Mouse (Mus musculus): ENCODE data around the gene Tmcc3. TPM values are rescaled to one million over a fixed set of nuclear protein-coding genes. Genes with fewer than 3 reads are reported as not detected.

The Tmcc3 gene
- polyA plus RNA-seq, 1 experiment from 2014 or later, result 14.3 TPM

DNA sequence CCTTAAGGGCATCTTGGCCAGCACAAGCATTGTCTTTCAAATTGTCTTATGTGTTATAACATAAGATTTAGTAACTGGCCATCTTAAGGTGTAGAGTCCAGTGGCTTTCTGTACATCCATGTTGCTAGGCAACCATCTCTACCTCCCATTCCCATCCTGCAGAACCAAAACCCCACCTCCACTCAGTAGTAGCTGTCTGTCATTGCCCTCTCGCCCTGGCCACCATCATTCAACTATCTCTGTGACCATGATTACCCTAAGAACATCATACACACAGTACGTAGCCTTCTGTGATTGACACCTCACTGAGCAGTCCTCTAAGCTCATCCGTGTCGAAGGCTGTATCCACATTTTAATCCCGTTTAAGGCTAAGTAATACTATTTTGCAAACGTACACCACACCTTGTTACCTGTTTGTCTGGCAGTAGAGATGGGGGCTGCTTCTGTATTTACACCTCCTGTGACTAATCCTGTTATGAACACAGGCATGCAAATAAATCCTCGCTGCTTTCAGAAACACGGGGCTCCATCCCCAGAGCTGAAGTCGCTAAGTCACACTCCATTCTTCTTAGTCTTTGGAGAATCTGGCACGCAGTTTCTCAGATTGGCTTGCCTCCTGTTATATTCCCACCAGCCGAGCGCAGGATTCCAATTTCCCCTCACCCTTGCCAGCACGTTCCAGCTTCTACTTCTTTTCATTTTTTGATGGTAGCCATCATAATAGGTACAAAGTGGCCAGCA, 299.6 kb downstream of the Tmcc3 start:
- Histone ChIP-seq H3K9me3 (ENCODE audit: low read length) (no peaks in the 10 kb centered on the region), H3K36me3 (ENCODE audit: insufficient read depth, low read length) (no peaks in the 10 kb centered on the region), H3K4me2 (replicated peaks; ENCODE audit: low read depth, low read length) (no peak overlapping the region), H3K9ac (replicated peaks; ENCODE audit: low read depth) (no peak overlapping the region), H3K27me3 (replicated peaks; ENCODE audit: insufficient read depth, low read length) (no peaks in the 10 kb centered on the region), H3K27ac (ENCODE audit: low read length) (no peak overlapping the region), H3K4me1 (ENCODE audit: insufficient read depth, low read depth, low read length) (no peaks in the 10 kb centered on the region), H3K4me3 (ENCODE audit: low read depth, low read length) (no peak overlapping the region)
- WGBS, result 55% methylated on average over 13 of the region's 13 CpGs
- ATAC-seq (no peak), DNase-seq (ENCODE audit: low spot score) (no peak)
- TF ChIP-seq EP300 (IDR thresholded peaks at IDR 0.05) (no peak), CTCF (IDR thresholded peaks at IDR 0.05) (no peak)

DNA sequence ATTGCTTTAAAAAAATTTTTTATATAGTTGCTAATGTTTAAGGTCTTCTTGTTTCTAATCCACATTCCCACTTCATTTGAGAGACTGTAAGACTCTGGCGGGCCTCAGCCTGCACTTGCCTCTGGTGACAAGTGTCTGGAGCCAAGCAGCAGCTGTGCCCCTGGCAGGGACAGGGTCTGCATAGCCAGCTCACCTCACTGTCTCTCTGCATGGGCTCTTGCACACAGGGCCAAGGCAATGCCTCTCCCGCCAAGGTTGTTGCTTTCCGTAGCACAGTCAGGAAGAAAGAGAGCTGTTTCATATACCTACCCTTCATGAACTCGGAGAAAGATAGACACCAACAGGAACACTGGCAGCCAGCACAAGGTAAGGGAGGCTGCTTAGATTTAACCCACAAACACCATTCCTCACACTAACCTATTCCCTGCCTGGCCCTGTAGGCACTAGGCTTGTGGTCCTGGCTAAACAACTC, 300.3 kb downstream of the Tmcc3 start:
- no peak for TF ChIP-seq EP300 (IDR thresholded peaks at IDR 0.05)
- TF ChIP-seq CTCF (IDR thresholded peaks at IDR 0.05), result no peak
- Histone ChIP-seq H3K27ac (ENCODE audit: low read length) (no peak overlapping the region), H3K4me1 (ENCODE audit: insufficient read depth, low read depth, low read length) (no peaks in the 10 kb centered on the region), H3K27me3 (replicated peaks; ENCODE audit: insufficient read depth, low read length) (no peaks in the 10 kb centered on the region), H3K9ac (replicated peaks; ENCODE audit: low read depth) (no peak overlapping the region), H3K4me3 (ENCODE audit: low read depth, low read length) (no peak overlapping the region), H3K4me2 (replicated peaks; ENCODE audit: low read depth, low read length) (no peak overlapping the region), H3K9me3 (ENCODE audit: low read length) (no peaks in the 10 kb centered on the region), H3K36me3 (ENCODE audit: insufficient read depth, low read length) (no peaks in the 10 kb centered on the region)
- ATAC-seq (no peak), DNase-seq (ENCODE audit: low spot score) (no peak)
- 66% methylated on average over 4 of the region's 4 CpGs for WGBS

DNA sequence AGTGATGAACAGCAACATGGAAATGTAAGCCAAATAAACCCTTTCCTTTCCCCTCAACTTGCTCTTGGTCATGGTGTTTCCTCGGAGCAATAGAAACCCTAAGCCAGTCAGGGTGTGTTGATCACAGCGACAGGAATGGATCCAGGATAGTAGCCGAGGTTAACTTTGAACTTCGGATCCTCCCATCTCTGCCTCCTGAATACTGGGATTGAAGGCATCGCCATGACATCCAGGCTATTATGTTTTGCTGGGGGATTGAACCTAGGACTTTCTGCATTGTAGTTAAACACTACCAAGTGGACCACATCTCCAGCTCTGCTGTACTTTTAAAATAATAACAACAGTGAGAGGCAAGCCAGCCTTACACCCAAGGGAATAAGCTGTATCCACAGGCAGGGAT, 307.8 kb downstream of the Tmcc3 start:
- H3K27me3 ChIP-seq (replicated peaks; ENCODE audit: insufficient read depth, low read length), result no peaks in the 10 kb centered on the region
- TF ChIP-seq CTCF (IDR thresholded peaks at IDR 0.05) (no peak), EP300 (IDR thresholded peaks at IDR 0.05) (no peak)

DNA sequence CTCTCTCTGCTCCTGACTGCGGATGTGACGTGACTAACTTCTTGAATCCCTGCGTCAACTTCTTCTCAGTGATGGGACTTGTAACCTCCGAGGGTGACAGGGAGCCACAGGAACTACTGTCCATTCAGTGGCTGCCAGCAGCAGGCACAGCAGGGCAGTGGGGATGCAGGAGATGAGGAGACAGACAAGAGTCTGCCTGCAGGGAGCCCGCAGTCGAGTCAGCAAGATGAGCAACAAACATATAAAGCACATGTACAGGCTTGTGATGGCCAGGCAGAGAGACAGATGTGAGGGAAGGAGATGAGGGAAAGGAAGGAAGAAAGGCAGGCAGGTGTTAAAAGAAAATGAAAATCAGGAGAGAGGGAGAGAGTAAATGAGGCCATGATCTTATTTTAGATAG, 308.8 kb downstream of the Tmcc3 start:
- no peak for TF ChIP-seq CTCF (IDR thresholded peaks at IDR 0.05)
- TF ChIP-seq EP300 (IDR thresholded peaks at IDR 0.05), result no peak
- ATAC-seq (no peak), DNase-seq (ENCODE audit: low spot score) (no peak)
- no peaks in the 10 kb centered on the region for H3K36me3 ChIP-seq (ENCODE audit: insufficient read depth, low read length)
- H3K9ac ChIP-seq (replicated peaks; ENCODE audit: low read depth), result no peak overlapping the region
- no peaks in the 10 kb centered on the region for H3K9me3 ChIP-seq (ENCODE audit: low read length)
- no peaks in the 10 kb centered on the region for H3K4me1 ChIP-seq (ENCODE audit: insufficient read depth, low read depth, low read length)
- H3K27me3 ChIP-seq (replicated peaks; ENCODE audit: insufficient read depth, low read length), result no peaks in the 10 kb centered on the region
- no peak overlapping the region for H3K27ac ChIP-seq (ENCODE audit: low read length)
- H3K4me2 ChIP-seq (replicated peaks; ENCODE audit: low read depth, low read length), result no peak overlapping the region
- WGBS, result 52% methylated on average over 6 of the region's 6 CpGs
- H3K4me3 ChIP-seq (ENCODE audit: low read depth, low read length), result no peak overlapping the region

More for the DNA sequence above, 307.8 kb downstream of the Tmcc3 start:
- H3K36me3 ChIP-seq (ENCODE audit: insufficient read depth, low read length), result no peaks in the 10 kb centered on the region
- H3K4me2 ChIP-seq (replicated peaks; ENCODE audit: low read depth, low read length), result no peak overlapping the region
- no peaks in the 10 kb centered on the region for H3K4me1 ChIP-seq (ENCODE audit: insufficient read depth, low read depth, low read length)
- 86% methylated on average over 5 of the region's 5 CpGs for WGBS
- H3K27ac ChIP-seq (ENCODE audit: low read length), result no peak overlapping the region
- no peak overlapping the region for H3K9ac ChIP-seq (replicated peaks; ENCODE audit: low read depth)
- H3K4me3 ChIP-seq (ENCODE audit: low read depth, low read length), result no peak overlapping the region
- ATAC-seq (no peak), DNase-seq (ENCODE audit: low spot score) (no peak)
- no peaks in the 10 kb centered on the region for H3K9me3 ChIP-seq (ENCODE audit: low read length)

DNA sequence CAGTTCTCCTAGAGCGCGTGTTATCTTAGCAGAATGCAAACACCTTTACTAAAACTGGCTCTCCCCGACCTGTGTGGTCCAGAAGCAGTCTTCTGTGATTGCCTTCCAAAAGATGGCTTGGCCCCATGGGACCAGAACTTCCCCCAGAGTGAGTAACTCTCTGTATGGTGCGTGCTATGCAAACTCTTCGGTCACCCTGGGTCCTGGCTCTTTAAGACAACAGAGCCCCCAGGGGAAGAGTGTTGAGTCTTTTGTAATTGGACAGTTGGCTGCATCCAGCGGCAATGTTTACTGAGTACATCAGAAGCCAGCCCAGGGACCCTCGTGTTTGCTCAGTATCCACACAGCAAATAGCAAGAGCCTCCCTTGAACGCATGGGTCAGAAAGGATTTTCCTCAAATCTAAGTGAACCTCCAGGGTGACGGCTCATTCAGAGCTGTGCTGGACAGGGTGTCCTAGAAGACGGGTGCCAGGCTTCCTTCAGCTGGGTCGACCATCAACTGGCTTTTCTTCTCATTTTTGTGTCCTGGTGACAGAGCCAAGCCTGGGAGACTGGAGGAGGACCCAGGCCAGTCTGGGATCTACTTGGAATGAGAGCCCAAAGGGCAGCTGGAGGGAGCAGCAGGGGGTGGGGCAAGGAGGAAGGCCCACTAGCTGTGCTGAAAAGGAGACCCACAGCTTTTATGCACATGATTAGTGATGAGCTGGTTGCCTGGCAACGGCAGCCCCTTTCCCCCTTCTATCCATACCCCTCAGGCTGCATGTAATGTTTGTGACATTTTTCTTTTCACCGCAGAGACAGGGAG, 309.9 kb downstream of the Tmcc3 start:
- DNase-seq (ENCODE audit: low spot score) (no peak), ATAC-seq (no peak)
- Histone ChIP-seq H3K27me3 (replicated peaks; ENCODE audit: insufficient read depth, low read length) (no peaks in the 10 kb centered on the region), H3K4me1 (ENCODE audit: insufficient read depth, low read depth, low read length) (no peaks in the 10 kb centered on the region), H3K9me3 (ENCODE audit: low read length) (no peaks in the 10 kb centered on the region), H3K36me3 (ENCODE audit: insufficient read depth, low read length) (no peaks in the 10 kb centered on the region), H3K27ac (ENCODE audit: low read length) (no peak overlapping the region), H3K9ac (replicated peaks; ENCODE audit: low read depth) (no peak overlapping the region), H3K4me2 (replicated peaks; ENCODE audit: low read depth, low read length) (no peak overlapping the region), H3K4me3 (ENCODE audit: low read depth, low read length) (no peak overlapping the region)
- WGBS, result 9% methylated on average over 13 of the region's 13 CpGs
- TF ChIP-seq CTCF (IDR thresholded peaks at IDR 0.05), result no peak

DNA sequence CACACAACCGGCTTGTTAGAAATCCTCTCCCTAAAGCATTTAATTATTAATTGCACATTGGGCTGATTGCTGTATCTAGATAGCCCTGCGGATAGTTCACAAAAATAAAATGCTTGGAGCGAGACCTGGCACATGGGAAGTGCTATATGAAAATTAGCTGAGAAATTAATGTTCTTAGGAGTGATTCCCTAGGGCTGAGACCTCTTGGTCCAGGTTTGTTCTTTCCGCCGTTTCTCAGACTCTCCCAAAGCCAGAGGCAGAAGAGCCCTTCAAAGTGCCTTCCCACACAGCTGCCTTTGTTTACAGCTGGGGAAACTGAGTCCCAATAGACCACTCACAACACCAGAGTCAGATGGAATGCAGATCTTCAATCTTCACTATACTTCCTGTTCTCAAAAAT, 310.5 kb downstream of the Tmcc3 start:
- 44% methylated on average over 5 of the region's 5 CpGs for whole genome bisulfite sequencing
- ATAC-seq (no peak), DNase-seq (ENCODE audit: low spot score) (no peak)
- Histone ChIP-seq H3K9ac (replicated peaks; ENCODE audit: low read depth) (no peak overlapping the region), H3K27ac (ENCODE audit: low read length) (no peak overlapping the region), H3K36me3 (ENCODE audit: insufficient read depth, low read length) (no peaks in the 10 kb centered on the region), H3K4me3 (ENCODE audit: low read depth, low read length) (no peak overlapping the region), H3K4me2 (replicated peaks; ENCODE audit: low read depth, low read length) (no peak overlapping the region), H3K4me1 (ENCODE audit: insufficient read depth, low read depth, low read length) (no peaks in the 10 kb centered on the region), H3K9me3 (ENCODE audit: low read length) (no peaks in the 10 kb centered on the region), H3K27me3 (replicated peaks; ENCODE audit: insufficient read depth, low read length) (no peaks in the 10 kb centered on the region)
- TF ChIP-seq CTCF (IDR thresholded peaks at IDR 0.05) (no peak), EP300 (IDR thresholded peaks at IDR 0.05) (no peak)
